Mouse (Mus musculus): ENCODE results near the gene Ankrd23. TPM values are rescaled to one million over a fixed set of nuclear protein-coding genes. Genes with fewer than 3 reads are reported as not detected.

Ankrd23 gene
- polyA plus RNA-seq, 1 experiment from 2014 or later, result 12.2 TPM

GRCm38 (mm10) chr1:36567818-36568603 is 31.3 kb upstream of the Ankrd23 start:
- Histone ChIP-seq H3K36me3 (ENCODE audit: control insufficient read depth, insufficient read depth, low read length) (no peaks in the 10 kb centered on the region), H3K9ac (ENCODE audit: low read depth, low read length) (no peak overlapping the region), H3K4me1 (ENCODE audit: control insufficient read depth, insufficient read depth, low read depth, low read length) (no peaks in the 10 kb centered on the region; the same call in 1 of the 2 replicates), H3K27me3 (replicated peaks; ENCODE audit: control insufficient read depth, insufficient read depth, low read length) (no peaks in the 10 kb centered on the region), H3K4me2 (ENCODE audit: low read length) (no peak overlapping the region), H3K9me3 (ENCODE audit: control insufficient read depth, low read length) (no peaks in the 10 kb centered on the region), H3K4me3 (ENCODE audit: low read length) (no peak overlapping the region), H3K27ac (ENCODE audit: low read depth, low read length) (no peak overlapping the region)
- WGBS, result 43% methylated on average over 21 of the region's 21 CpGs
- ATAC-seq, result no peak

- H3K4me1 ChIP-seq (ENCODE audit: control insufficient read depth, insufficient read depth, low read depth, low read length), result no peaks in the 10 kb centered on the region; the same call in 1 of the 2 replicates
- H3K4me2 ChIP-seq (ENCODE audit: low read length), result no peak overlapping the region
- H3K9me3 ChIP-seq (ENCODE audit: control insufficient read depth, low read length), result no peaks in the 10 kb centered on the region
- H3K27ac ChIP-seq (ENCODE audit: low read depth, low read length), result no peak overlapping the region
- H3K36me3 ChIP-seq (ENCODE audit: control insufficient read depth, insufficient read depth, low read length), result no peaks in the 10 kb centered on the region
- WGBS, result 25% methylated on average over 2 of the region's 2 CpGs
- no peak for ATAC-seq
- H3K27me3 ChIP-seq (replicated peaks; ENCODE audit: control insufficient read depth, insufficient read depth, low read length), result no peaks in the 10 kb centered on the region
- H3K4me3 ChIP-seq (ENCODE audit: low read length), result no peak overlapping the region
- no peak overlapping the region for H3K9ac ChIP-seq (ENCODE audit: low read depth, low read length)
Observed at GRCm38 (mm10) chr1:36566425-36566824, 29.7 kb upstream of the Ankrd23 start.

DNA sequence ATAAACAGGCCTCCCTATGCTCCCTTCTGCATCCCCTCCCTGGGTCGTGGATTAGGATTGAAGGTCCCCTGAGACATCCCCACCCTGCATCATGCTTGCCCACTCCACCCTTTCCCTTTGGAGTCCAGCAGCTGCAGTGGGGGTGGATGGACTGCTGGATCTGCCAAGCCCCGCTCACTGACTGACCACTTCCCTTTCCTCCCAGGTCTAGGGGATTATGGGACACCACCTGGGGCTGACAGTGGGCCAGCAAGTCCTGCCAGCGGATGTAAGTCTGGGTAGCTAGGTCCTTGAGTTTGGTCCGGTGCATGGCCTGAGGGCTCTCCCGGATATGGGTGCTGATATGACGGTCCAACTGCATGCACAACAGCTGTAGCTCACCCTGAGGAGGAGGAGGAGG is 27.4 kb upstream of the Ankrd23 start:
- Histone ChIP-seq H3K9ac (ENCODE audit: low read depth, low read length) (no peak overlapping the region), H3K9me3 (ENCODE audit: control insufficient read depth, low read length) (no peaks in the 10 kb centered on the region), H3K27me3 (replicated peaks; ENCODE audit: control insufficient read depth, insufficient read depth, low read length) (no peaks in the 10 kb centered on the region), H3K4me1 (ENCODE audit: control insufficient read depth, insufficient read depth, low read depth, low read length) (peaks cover 2% of the 10 kb centered on the region), H3K27ac (ENCODE audit: low read depth, low read length) (no peak overlapping the region), H3K36me3 (ENCODE audit: control insufficient read depth, insufficient read depth, low read length) (no peaks in the 10 kb centered on the region), H3K4me3 (ENCODE audit: low read length) (no peak overlapping the region), H3K4me2 (ENCODE audit: low read length) (no peak overlapping the region)
- no peak for ATAC-seq
- 79% methylated on average over 6 of the region's 6 CpGs for WGBS

GRCm38 (mm10) chr1:36563632-36564031 is 26.9 kb upstream of the Ankrd23 start:
- Histone ChIP-seq H3K4me2 (ENCODE audit: low read length) (no peak overlapping the region), H3K4me3 (ENCODE audit: low read length) (no peak overlapping the region), H3K27ac (ENCODE audit: low read depth, low read length) (no peak overlapping the region), H3K9me3 (ENCODE audit: control insufficient read depth, low read length) (no peaks in the 10 kb centered on the region), H3K27me3 (replicated peaks; ENCODE audit: control insufficient read depth, insufficient read depth, low read length) (no peaks in the 10 kb centered on the region), H3K4me1 (ENCODE audit: control insufficient read depth, insufficient read depth, low read depth, low read length) (peaks cover 7% of the 10 kb centered on the region), H3K36me3 (ENCODE audit: control insufficient read depth, insufficient read depth, low read length) (no peaks in the 10 kb centered on the region), H3K9ac (ENCODE audit: low read depth, low read length) (no peak overlapping the region)
- WGBS, result 75% methylated on average over 4 of the region's 4 CpGs
- ATAC-seq, result no peak

DNA sequence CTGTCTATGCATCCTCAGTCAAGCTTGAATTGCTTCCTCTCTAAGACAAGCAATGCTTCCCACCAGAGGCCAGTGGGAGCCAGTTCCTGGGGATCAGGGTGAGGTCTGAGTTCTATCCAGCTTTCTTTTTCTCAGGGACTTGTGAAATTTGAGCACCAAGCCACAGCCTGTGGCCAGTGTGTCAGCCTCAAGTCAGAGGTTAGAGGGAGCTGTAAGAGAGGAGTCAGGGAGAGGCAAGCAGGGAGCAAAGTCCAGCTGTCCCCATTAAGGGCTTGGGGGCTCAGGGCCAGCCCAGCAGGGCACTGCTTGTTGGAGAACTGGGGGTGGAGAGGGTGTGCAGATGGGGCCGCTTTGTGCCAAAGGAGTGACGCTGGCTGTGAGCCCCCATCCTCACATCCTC is 26.5 kb upstream of the Ankrd23 start:
- no peak for ATAC-seq
- Histone ChIP-seq H3K27ac (ENCODE audit: low read depth, low read length) (no peak overlapping the region), H3K4me3 (ENCODE audit: low read length) (no peak overlapping the region), H3K27me3 (replicated peaks; ENCODE audit: control insufficient read depth, insufficient read depth, low read length) (no peaks in the 10 kb centered on the region), H3K4me2 (ENCODE audit: low read length) (no peak overlapping the region), H3K9ac (ENCODE audit: low read depth, low read length) (no peak overlapping the region), H3K4me1 (ENCODE audit: control insufficient read depth, insufficient read depth, low read depth, low read length) (peaks cover 10% of the 10 kb centered on the region), H3K9me3 (ENCODE audit: control insufficient read depth, low read length) (no peaks in the 10 kb centered on the region), H3K36me3 (ENCODE audit: control insufficient read depth, insufficient read depth, low read length) (no peaks in the 10 kb centered on the region)
- 75% methylated on average over 2 of the region's 2 CpGs for WGBS

GRCm38 (mm10) chr1:36562388-36562787 is 25.7 kb upstream of the Ankrd23 start:
- Histone ChIP-seq H3K4me3 (ENCODE audit: low read length) (no peak overlapping the region), H3K36me3 (ENCODE audit: control insufficient read depth, insufficient read depth, low read length) (no peaks in the 10 kb centered on the region), H3K9me3 (ENCODE audit: control insufficient read depth, low read length) (no peaks in the 10 kb centered on the region), H3K27ac (ENCODE audit: low read depth, low read length) (no peak overlapping the region), H3K27me3 (replicated peaks; ENCODE audit: control insufficient read depth, insufficient read depth, low read length) (no peaks in the 10 kb centered on the region), H3K4me1 (ENCODE audit: control insufficient read depth, insufficient read depth, low read depth, low read length) (peaks cover 10% of the 10 kb centered on the region), H3K4me2 (ENCODE audit: low read length) (no peak overlapping the region), H3K9ac (ENCODE audit: low read depth, low read length) (no peak overlapping the region)
- WGBS, result 77% methylated on average over 4 of the region's 4 CpGs
- ATAC-seq, result no peak

DNA sequence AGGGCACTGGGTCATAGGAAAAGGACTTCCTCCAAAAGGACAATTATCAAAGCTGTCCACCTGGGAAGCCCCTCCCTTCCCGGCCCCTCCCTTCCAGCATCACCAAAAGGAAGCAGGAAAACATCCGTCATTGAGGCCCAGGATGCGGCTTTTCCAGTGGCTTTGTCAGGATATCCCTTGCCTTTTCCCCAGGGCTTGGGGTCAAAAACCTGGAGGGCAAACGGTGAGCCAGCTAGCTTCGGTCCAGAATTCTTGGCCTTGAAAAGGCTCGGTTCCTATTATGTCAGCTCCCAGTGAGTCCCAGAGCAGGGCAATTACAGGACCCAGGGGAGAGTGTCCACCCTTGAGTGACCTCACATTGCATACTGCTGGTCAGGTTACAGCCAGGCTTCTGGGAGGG is 24.2 kb upstream of the Ankrd23 start:
- no peak overlapping the region for H3K4me3 ChIP-seq (ENCODE audit: low read length)
- peaks cover 10% of the 10 kb centered on the region for H3K4me1 ChIP-seq (ENCODE audit: control insufficient read depth, insufficient read depth, low read depth, low read length)
- ATAC-seq, result no peak
- H3K9ac ChIP-seq (ENCODE audit: low read depth, low read length), result no peak overlapping the region
- no peaks in the 10 kb centered on the region for H3K27me3 ChIP-seq (replicated peaks; ENCODE audit: control insufficient read depth, insufficient read depth, low read length)
- H3K4me2 ChIP-seq (ENCODE audit: low read length), result no peak overlapping the region
- WGBS, result 64% methylated on average over 6 of the region's 6 CpGs
- H3K9me3 ChIP-seq (ENCODE audit: control insufficient read depth, low read length), result no peaks in the 10 kb centered on the region
- no peak overlapping the region for H3K27ac ChIP-seq (ENCODE audit: low read depth, low read length)
- H3K36me3 ChIP-seq (ENCODE audit: control insufficient read depth, insufficient read depth, low read length), result no peaks in the 10 kb centered on the region

- no peak for ATAC-seq
- Histone ChIP-seq H3K27ac (ENCODE audit: low read depth, low read length) (no peak overlapping the region), H3K4me3 (ENCODE audit: low read length) (no peak overlapping the region), H3K9me3 (ENCODE audit: control insufficient read depth, low read length) (no peaks in the 10 kb centered on the region), H3K9ac (ENCODE audit: low read depth, low read length) (no peak overlapping the region), H3K27me3 (replicated peaks; ENCODE audit: control insufficient read depth, insufficient read depth, low read length) (no peaks in the 10 kb centered on the region), H3K36me3 (ENCODE audit: control insufficient read depth, insufficient read depth, low read length) (no peaks in the 10 kb centered on the region), H3K4me2 (ENCODE audit: low read length) (no peak overlapping the region), H3K4me1 (ENCODE audit: control insufficient read depth, insufficient read depth, low read depth, low read length) (peaks cover 20% of the 10 kb centered on the region)
- 75% methylated on average over 5 of the region's 5 CpGs for WGBS
Observed at GRCm38 (mm10) chr1:36559888-36560287, 23.2 kb upstream of the Ankrd23 start.

GRCm38 (mm10) chr1:36559256-36559655 is 22.6 kb upstream of the Ankrd23 start:
- Histone ChIP-seq H3K36me3 (ENCODE audit: control insufficient read depth, insufficient read depth, low read length) (no peaks in the 10 kb centered on the region), H3K9ac (ENCODE audit: low read depth, low read length) (no peak overlapping the region; the same call in 1 of the 2 replicates), H3K4me3 (ENCODE audit: low read length) (no peak overlapping the region), H3K4me2 (ENCODE audit: low read length) (no peak overlapping the region), H3K27ac (ENCODE audit: low read depth, low read length) (no peak overlapping the region), H3K27me3 (replicated peaks; ENCODE audit: control insufficient read depth, insufficient read depth, low read length) (no peaks in the 10 kb centered on the region), H3K9me3 (ENCODE audit: control insufficient read depth, low read length) (no peaks in the 10 kb centered on the region), H3K4me1 (ENCODE audit: control insufficient read depth, insufficient read depth, low read depth, low read length) (peaks cover 26% of the 10 kb centered on the region)
- no peak for ATAC-seq
- WGBS, result 9% methylated on average over 4 of the region's 4 CpGs

Measured in hindbrain, embryonic 16.5 days (tissue).